Mouse (Mus musculus): Measurements from ENCODE around the gene Cenpu.
A peak's percentile ranks its signal among the peaks of the same experiment; 100 is the strongest.

The Cenpu gene

DNA sequence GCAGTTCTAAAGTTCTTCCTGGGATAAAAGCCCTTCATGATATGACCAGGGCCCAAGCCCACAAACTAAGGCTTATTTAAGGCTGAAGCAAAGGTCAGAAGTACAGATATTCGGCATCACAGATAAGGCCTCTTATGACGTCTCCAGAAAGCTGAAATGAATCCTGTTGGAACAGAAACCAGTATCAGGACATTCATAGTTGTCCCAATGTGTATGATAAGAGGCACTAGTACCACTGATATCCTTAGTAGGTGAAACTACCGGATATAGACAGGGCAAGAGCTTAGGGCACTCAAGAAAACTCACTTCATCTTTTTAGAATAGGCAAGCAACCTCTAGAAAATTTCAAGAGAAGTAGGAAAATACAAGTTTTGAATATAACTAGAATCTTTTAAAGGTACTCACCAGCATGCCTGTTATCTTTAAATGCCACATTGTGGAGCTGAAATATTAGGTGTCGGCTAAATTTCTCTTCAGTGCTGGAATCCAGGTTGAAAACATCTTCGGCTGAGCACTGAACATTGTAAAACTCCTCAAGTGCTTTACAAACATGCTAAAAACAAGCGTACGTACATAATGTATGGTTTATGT lies 47.6 kb downstream of the Cenpu start:
- DNase-seq (ENCODE audit: low read depth, low spot score), result no peak

DNA sequence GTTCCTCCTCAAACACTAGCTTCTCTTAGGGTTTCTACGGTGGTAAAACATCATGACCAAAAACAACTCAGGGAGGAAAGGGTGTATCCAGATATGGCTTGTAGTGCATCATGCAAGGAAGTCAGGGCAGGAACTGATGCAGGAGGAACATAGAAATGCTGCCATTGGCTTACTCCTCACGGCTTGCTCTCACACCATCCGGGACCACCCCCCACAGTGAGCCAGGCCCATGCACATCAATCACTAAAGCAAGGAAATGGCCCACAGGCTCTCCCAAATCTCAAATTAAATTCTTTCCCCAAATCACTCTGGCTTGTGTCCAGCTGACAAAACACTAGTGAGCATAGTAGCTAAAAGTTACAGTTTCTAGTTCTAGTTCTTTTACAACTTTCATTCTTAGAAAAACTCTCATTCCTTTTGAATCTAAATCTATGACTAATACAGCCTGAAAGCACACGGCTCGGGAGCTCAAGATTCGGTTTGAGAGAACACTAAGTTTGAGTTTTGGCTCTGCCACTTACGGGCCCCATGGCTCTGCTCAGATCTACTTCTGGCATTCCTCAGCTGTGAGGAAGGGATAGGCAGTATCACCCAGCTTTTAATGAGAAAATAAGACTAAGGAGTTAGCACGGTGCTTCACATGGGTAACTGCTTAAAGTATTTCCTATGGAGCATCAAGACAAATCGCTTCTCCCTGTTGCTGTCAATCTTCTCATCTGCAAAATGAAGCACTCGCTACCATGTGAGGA lies 49.3 kb downstream of the Cenpu start:
- no peak for DNase-seq (ENCODE audit: low read depth, low spot score)

DNA sequence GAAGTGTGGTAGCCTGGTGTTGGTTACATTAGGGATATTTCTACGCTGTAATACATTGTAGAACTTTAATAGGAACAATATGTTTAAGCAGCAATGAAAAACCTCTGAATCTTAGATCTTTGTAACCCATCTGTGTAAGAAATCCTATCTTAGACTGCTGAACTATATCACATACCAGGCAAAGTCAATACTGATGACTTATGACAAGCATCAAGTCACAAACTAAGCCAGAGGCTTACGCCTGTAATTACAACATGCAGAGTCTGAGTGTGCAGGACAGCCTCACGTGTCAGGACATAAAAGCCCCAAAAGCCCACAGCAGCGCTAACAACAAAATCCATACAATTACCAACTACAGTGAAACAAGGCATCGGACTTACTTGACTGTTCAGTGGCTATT lies 51.8 kb downstream of the Cenpu start:
- DNase-seq (ENCODE audit: low read depth, low spot score), result no peak

DNA sequence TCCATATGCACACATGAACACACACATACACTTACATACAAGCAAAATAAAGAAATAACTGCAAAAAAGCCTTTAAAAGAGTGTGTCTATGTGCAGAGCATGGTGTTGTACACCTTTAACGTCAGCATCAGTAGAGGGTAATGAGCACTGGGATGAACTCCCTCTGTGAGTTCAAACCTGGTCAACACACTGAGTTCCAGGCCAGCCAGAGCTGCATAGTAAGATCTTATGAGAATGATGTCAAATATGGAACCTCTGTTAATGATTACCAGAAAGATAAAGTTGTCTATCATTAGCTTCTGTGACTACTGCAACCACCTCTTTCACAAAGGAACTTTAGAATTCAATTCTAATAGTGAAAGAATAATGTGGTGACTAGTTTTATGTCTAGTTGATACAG lies 55.1 kb downstream of the Cenpu start:
- no peak for DNase-seq (ENCODE audit: low read depth, low spot score)

DNA sequence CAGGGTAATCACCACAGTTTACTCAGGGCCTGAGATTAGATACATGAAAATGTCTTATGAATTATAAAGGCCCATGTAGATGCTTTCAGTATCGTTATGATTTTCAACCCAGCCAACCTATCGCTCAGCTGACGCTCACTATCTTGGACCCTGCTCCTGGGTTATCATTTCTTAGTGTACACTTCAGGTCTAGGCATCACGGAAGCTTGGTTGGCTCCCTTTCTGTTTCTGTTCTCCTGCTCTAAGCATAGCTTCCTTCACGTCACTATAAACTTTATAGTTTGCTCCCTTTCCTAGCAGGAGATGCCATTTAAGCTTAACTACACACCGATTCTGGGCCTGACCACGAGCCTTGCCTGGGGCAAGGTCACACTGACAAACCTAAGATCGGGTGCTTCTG lies 59.7 kb downstream of the Cenpu start:
- no peak for DNase-seq (ENCODE audit: low read depth, low spot score)

DNA sequence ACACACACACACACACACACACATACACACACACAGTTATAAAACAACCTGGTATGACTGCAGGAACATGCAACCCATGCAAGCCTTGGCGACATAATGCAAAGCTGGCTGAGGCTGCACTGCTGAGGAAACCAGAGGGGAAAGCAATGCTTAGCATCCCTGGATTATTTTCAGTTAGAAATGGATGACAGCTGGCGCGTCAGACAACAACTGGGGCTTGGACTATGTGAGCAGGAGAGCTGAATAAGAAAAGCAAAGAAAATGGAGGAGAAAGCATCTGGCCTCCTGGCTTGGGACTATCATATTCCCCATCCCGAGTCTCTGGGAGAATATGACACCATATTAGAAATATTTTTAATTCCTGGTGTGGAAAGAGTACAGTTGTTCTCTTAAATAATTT lies 61.1 kb downstream of the Cenpu start:
- DNase-seq (ENCODE audit: low read depth, low spot score), result no peak

DNA sequence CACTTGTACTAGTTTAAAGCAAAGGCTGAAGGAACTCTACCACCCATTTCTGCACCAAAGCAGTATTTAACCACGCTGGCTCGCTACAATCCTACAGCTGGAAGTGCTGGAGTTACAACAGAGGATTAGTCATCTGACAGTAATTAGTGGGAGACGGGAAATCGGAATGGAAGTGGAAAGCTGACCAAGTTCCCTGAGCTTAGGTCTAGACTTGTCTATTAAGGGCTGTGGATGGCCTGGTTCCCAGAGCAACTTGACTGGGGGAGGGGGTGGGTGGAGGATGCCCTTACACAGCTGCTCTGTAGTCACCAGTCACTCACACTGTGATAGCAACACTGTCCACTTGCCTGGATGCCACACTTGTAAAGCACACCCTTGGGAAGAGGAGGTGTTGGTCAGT lies 61.5 kb downstream of the Cenpu start:
- no peak for DNase-seq (ENCODE audit: low read depth, low spot score)

DNA sequence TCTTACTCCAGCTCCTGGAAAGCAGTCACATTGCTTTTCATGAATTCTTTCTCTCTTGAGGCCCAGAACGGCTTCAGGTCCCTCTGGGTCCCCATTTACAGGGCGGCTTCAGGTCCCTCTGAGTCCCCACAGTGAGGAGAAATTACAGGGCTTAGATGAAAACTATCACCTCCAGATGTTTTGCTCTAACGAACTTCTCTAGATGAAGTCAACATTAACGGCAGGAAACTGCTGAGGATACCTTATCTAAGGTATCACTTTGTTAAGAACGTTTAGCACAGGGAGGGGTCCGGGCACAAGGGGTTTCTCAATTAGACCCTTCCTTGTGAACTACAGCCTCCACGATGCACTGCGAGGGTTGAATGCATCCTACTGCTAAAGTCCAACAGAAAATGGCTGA lies 64.1 kb downstream of the Cenpu start:
- DNase-seq (ENCODE audit: low read depth, low spot score), result no peak

DNA sequence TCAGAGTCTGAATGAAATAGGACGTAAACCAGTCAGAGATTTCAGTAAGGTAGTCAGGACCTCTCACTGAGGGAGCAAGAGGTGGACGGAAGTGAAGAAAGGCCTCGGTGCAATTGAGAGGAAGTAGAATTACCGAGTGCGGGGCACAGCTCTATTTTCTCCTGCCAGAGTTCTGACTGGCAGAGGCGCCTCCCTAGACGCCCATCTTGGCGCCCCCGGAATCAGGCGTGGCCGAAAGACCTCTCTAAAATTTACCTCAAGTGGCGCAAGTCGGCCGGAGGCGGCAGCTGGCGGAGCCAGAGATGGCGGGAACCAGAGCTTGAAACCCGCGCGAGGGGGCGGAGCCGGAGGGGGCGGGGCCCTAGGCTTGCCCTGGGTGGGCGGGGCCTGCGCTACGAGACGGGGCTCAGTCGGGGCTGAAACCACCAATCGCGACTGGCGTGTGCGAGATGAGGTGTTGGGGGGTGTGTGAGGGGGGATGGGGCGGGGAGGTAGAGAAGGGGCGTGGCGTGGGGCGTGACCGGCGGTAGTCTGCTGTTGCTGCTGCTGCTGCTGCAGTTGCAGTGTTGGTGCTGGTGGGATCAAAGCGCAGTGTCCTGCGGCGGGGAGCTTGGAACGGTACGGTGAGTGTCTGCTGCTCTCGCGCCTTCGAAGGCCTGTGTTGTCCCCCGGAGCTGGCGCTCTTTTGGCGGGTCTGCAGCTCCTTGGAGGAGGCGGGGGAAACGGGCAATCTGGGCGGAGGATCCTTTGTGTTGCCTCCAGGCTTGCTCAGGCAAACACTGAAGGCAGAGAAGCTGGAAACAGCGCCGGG lies 65.3 kb downstream of the Cenpu start, which contains the start of the genes Primpol and Casp3:
Gene Primpol (minus strand): TSS at position 334 of the 811 bp plus-strand sequence.
Gene Casp3 (plus strand): TSS at position 413 of the 811 bp plus-strand sequence.
- DNase-seq (ENCODE audit: low read depth, low spot score), result peak; percentile 94

DNA sequence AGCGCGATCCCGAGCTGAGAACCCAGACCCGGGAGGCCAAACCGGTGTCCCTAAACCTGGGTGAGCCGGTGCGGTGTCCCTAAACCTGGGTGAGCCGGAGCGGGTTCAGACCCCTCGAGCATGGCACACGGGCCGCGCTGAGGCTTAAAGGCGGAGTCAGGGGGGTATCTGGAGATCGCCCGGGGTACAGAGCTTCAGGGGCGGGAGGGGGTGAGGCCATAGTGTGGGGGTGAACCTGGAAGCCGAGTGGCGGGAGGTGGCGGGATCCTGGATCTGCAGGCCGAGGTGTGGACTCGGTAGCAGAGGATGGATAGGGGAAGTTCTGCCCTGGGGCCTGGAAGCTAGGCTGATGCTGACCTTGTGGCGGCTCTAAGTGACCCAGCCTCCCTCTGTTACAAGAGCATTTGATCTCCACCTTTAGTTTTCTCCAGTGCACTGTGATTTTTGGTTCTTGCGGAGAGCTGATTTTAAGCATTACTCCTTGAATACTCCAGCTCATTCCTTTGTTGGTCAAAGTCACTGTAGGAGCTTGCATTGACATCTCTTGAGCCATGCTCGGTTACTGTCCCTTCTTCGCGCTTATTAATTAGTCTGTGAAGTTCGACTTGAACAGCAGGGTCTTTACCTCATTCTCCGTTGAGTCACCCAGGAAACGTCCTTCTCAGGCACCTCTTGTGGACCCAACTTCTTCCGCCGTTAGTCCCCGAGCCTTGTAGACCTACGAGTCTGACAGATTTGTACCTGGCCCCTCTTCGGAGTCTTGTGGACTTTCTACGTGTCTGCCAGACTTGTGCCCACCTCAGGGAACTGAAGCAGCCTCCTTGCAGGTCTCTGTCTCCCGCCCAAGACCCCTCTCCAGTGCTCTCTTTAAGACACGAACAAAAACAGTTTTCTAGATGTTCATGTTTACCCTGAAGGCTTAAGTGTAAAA lies 66.1 kb downstream of the Cenpu start:
- DNase-seq (ENCODE audit: low read depth, low spot score), result no peak

DNA sequence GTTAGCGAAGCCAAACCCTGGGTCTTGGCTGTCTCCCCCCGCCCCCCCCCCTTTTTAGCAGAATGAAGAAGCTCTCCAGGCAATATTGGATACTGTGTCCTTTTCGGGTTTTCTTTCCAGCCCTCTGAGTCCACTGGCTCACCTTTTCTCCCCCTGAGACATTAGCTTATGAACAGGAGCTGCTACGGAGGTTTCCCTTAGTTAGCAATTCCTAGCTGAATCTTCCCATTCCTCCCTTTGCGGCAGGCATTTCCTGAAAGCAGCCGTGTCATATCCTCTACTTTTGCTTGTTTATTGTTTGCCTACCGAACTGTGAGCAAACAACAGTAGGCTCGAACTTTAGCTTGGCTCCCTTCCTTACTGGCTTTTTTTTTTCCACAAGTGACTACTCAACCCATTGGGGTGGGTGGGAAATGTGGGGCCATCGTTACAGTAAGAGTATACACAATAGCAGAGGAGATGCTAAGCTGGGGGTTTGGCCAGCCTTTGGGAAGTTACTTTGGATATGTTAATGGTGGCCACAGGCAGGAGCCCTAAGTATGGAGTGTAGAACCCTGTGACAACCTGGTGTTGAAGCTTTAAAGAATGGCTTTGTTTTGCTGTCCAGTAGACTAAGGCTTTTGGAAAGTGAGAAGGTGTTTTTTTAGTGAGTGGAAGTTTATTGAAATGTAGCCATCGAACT lies 67.0 kb downstream of the Cenpu start:
- no peak for DNase-seq (ENCODE audit: low read depth, low spot score)

DNA sequence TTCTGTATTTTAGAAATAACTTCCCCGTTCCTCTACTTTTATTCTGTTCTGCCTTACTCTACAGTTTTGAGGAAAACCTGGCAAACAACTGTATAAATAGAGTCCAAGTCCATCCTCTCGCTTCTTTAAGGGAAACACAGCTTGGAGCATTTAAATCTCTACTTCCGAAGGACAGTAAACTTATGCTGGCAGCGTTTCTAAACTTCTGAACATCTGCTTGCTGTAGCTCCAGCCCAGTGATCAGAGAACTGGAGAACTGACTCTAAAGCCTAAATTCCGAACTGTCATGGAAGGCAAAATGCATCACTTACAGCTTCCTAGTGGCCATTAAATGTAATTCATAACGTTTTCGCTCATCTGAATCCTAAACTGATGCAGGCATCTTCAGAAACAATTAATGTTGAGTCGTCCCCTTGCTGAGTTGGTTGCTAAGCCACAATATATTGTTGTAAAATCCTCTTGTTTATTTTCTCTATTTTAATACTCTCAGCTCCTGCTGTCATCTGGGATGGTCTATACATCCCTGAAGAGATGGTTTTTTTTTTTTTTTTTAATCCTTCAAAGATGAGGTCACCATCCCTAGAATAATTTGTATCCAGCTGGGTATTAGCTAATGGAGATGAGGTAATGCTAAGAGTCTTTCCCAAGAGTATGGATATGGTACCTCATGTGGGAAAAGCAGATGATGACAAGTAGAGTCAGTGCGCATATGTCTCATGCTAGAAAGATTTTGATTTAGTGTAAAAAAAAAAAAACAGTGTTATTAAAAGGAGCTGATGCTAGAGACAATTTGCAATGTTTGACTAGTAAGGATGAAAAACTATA lies 70.8 kb downstream of the Cenpu start:
- no peak for DNase-seq (ENCODE audit: low read depth, low spot score)

DNA sequence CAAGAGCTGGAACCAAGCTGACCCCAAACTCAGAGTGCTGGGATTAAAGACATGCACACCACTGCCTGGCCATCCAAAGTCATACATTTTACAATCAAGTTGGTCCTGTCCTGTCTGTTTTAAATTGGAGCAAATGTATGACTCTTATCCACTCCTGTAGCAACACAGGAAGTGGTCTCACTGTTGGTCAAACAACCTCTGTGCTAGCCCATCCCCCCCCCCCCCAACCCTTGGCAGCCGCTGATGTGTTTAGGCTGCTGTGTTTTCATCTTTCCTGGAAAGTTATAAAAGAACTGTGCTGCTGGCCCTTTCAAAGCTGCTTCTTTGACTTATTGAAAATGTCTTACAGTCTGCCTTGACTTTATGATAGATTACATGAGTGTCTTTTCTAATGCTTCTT lies 73.3 kb downstream of the Cenpu start:
- no peak for DNase-seq (ENCODE audit: low read depth, low spot score)

DNA sequence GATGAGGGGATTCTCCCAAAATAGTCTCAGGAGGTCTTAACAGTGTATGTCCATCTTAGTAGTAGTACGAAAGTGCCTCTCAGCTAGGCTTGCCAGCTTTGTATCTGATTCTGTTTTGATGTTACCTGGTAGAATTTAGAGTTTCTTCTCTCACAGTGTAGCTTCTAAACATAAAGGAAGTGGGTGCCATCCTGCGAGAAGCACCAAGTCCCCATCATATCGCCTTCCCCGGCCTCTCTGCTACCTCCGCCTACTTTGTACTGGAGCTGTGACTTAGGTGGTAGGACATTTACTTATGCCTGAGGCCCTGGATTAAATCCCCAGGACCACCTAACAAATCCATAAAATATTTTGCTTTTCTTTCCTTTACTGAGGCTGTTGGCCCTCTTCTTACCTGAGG lies 74.8 kb downstream of the Cenpu start:
- no peak for DNase-seq (ENCODE audit: low read depth, low spot score)

DNA sequence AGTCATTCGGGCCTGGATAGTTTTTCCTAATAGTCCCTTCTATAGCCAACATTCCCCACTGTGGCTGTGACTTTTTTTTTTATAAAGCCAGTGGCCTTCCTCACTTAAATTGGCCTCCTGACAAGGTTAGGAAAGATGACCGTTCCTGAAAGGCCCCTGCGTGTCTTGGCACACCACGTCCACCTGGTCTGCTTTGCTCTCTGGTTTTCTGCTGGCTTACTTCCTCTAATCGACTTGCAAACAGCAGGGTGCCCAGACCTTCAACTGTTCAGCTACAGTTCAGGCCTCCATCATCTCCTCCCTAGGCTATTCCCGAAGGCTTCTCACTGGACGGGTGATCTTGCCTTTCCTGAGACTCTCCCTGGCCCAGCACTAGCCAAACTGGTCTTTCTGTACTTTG lies 76.1 kb downstream of the Cenpu start:
- no peak for DNase-seq (ENCODE audit: low read depth, low spot score)

DNA sequence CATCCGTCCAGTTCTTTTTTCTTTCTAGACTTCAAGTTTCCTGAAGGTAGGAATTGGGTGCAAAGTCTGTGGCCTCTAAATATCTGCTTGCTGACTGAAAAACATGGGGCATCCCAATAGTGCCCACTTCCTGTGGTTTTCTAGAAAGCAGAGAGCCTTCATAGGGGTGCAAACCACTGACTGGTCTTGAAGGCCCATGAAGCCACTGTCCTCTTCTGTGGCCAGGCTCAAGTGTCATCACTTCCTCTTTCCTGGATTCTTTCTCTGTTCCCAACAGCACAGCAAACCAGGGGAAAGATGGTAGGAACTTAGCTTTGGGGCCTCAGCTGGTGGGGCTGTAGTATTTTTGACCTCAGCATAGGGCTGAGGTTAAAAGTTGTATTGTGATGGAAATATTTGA lies 76.8 kb downstream of the Cenpu start:
- DNase-seq (ENCODE audit: low read depth, low spot score), result no peak
